Mouse (Mus musculus) lung, adult 18-20 months (tissue): ENCODE results near the gene Tril.

Source experiments
- DNase-seq, 2 experiments: peaks; one replicate each; pipeline ENCODE4 v3.0.0; 2022; ENCODE audit warnings: mixed read lengths in 2 of 2

The Tril gene

DNA sequence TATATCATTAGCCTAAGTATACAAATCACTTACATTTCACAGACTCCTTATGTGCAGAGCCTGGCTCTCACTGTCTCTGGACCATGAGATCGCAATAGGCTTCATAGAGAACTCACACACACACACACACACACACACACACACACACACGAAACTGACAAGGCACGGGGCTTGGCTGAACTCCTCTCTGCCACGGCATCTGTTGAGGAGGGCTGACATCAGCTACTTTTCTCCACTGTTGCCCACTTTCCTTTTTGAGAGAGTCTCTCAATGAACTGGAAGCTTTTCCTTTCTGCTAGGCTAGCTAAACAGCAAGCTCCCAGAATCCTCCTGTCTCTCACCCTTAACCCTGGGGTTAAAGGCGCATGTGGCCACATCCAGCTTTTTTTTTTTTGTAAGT, 14.6 kb downstream of the Tril start:
- no peak for DNase-seq

DNA sequence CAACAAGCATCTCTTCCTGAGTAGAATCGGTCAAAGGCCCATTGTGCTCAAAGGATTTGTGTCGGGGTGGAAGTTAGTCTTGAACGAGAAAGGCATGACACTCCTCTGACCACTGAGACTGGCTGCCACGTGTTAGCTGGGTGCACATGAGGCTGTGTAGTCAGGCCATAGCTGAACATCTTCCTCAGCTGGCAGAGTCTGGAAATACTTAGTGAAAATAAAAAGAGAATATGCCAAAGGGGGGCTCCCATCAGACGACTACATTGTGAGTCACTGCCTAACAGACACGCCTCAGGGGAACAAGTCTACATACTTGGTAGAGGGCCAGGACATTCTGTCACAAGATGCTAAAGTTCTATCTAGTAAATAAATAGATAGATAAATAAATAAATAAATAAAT, 16.5 kb downstream of the Tril start:
- DNase-seq, result no peak

DNA sequence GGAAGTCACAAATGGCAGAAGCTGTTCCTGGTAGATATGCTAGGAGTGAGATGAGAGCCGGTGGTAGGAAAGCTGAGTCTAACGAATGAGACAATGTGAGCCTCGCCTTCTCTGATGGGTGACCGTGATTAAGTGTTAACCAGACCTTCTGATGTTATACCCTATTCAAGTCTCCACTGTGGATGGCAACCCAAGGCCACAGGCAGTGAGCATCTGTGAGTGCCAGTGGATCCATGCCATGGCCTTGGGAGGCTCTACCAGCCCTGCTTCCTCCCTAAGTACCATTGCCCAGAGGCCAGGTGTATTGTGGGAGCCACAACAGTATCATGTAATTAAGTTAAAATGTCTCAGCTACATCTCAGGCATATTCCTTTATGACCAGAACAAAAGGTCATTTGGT, 17.1 kb downstream of the Tril start:
- no peak for DNase-seq

DNA sequence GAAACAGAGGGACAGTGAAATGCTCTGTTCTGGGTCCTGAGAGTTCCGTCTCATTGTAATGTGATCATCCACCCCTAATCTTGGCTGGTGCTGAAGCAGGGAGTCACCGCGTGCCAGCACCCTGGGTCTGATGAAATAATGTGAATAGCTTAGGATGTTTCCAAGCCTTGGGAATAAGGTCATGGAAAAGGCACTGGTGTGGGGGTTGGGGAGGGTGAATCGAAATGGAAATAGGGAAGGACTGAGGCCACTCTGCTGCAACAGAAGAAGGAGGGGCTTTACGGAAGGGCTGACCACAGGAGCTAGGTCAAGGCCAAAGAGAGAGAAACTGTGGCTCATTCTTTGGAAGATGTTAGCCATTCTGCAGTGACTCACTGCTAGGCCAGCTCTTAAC, 18.7 kb downstream of the Tril start:
- DNase-seq, result peak; percentile 37 to 56

DNA sequence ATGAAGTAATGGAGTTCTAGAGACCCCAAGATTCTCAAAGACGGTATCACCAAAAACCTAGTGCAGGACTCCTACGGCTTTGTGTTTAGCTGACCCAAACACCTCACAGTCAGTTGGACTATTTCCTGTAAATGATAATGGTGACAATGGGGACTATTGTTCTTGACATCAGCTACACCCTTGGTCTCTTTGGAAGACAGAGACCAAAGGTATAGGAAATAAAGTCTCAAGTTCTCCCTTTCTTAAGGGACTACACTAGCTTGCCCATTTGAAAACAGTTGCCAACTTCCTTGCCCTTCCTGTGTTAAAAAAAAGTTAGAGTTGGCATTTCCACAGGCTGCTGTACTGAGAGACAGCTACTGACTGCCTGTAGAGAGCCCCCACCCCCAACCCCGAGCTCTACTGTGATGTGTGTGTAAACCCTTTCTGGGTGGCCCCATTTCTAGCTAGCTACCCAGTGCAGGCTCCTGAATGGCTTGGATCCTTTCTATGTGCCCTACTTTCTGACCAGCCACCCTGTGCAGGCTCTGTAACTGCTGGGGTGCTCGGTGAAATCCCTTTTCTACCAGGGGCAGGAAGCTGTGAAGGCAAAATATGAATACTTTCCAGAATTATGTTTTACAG, 19.2 kb downstream of the Tril start:
- DNase-seq, result no peak

DNA sequence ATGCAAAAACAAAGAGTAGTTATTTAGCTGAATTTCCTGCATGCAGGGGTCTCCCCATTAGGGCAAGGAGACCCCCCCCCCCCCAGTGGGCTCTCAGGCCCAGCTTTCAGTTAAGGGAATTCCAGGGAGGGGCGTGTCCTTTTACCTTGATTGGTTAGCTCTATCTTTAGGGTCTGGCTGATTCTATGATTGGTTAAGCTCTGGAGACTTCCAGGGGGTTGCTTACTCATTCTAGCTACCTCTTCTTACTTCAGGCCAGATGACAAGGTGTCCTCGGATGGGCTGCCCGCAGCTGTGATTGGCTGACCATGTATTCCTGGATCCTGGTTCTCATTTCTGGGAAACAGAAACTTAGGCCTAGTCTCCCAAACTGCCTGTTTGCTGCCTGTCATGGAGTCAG, 21.8 kb downstream of the Tril start:
- no peak for DNase-seq

DNA sequence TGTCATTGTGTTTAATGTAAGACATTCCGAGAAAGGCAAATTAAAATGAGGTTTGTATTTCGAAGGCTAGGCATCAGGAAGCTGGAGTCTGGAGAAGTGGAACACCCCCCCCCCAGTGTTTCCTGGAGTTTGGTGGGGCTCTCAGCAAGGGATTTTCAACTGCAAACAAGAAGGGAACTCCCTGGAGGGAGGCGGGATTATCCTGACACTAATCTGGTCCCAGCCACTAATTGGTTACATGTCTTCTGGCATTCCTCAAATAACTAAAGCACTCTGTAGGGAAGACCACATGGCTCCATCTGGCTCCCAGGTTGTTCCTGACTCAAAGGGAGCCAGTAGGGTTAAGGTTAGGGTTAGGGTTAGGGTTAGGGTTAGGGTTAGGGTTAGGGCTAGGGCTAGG, 23.8 kb downstream of the Tril start:
- DNase-seq, result no peak

DNA sequence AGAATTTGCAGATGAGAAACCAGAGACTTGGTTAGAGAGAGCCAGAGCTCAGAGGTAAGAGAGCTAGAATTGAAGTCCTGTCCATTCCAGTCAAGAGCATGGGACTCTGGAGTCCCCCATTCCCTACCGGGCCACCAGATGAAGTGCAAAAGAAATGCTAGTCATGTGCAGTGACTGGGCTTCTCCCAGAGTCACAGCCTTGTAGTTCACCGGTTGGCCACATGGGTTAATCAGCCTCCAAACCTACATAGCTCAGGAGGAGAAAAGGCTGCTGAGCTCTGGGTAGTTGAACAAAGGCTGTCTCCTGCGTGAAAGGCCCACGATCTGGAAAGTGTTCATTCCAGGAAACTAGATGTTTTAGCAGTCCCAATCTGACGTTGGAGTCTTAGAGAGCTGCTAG, 24.8 kb downstream of the Tril start:
- DNase-seq, result peak; percentile 41 to 47

DNA sequence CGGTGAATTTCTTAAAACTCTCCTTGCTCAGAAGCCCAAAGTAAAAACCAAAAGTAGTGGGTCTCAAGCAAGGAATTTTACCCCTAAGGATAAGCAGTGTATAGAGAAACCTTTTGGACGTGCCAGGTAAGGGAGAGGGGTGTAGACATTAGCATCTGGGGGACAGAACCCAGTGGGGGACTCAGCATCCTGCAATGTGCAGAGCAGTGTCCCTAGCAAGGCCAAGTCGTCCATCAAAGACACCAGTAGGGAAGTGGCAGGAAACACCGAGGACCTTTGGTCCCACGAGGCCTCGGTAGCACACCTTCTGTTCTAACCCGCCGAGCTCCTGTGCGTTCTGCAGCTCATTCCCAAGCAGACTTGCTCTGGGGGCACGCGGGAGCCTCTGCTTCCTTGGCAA, 25.6 kb downstream of the Tril start:
- no peak for DNase-seq

DNA sequence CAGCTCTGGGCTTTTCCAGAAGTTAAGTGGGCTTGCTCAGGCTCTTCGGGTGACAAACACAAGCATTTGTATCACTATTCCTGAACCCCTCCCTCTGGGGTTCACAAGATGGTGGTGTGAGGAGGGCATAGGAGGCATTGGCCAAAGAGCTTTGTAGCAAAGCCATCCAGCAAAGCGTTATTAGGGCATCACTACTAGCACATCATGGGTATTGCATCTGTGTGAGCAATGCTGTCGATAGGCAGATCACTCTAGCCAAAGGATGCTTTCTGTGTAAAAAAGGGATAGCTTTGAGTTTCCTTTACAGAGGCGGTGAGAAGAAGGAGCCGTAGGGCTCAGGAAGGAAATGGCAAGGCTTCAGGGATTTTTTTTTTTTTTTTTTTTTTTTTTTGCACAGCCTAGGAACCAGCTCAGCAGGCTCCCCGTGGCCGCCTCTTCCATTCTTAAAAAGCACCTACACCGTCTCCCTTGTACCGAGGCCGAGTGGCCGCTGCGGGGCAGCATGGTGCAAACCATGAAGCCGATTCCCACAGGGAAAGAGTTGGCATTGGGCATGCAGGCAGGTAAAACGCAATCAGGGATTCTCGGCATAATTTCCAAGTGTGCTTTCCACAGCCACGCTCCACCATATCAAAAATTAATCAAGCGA, 26.2 kb downstream of the Tril start:
- DNase-seq, result peak; percentile 80 to 84

DNA sequence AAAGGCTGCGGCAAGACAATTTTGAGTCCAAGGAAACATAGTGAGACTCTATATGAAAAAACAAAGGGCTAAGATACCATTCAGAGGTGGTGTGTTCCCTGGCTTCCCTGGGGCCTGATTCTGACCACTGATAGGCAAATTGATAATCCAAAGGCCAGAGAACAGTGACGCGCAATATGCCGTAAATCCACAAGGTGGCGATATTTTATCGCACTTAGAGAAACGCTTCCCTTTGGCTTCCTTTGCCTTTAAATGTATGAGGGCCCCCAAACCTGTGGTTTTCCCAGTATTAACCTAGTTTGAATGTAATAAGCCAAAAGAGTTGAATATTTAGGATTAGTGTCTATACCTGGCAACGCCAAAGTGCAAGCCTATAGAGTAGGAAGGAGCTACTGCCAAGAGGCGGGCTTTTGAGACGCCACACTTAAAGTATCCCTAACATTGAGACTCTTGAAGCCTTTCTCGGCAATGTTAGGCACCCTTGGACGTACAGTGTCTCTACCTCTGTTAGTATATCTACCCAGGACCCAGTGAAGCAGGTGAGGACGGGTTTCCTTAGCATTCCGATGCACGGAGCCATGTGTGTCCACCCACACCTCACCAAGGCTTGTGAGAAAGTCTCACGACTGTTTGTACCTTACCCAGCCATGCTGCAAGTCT, 37.6 kb downstream of the Tril start:
- DNase-seq, result peak; percentile 19 to 42

DNA sequence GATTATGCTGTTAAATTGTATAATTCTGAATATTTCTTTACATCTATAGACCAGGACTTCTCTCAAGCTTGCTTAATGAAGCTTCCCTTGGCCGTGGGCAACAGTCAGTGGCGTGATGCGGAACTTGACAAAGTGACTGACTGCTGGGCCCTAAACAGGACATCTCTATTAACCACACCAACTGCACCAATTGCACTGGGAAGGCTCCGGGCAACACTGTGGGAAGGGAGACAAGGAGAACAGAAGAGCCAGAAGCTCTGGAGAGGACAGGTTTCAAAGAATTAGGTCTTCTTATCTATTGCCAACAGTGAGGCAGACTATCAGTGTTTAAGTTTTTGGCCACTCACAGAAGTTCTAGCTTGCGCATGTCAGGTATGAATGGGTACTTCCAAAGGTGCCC, 38.4 kb downstream of the Tril start:
- DNase-seq, result no peak

DNA sequence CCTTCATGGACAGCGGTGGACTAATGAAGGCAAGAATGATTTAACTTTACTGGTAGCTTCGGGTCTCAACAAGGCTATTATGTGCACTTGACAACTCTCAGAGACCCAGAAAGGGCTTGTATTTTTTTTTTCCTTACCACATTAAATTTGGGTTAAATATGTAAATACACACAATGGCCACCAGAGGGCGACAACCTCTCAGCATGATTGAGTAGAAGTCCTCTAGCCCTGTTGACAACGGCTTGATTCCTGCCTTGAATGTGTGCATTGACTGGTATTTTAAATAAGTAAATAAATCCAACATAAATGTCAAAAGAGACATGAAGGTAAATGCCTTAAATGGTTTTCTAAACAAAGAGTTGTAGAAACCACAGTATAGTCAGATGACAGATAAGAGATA, 39.5 kb downstream of the Tril start:
- DNase-seq, result peak in 1 of 2 experiments; percentile 21

DNA sequence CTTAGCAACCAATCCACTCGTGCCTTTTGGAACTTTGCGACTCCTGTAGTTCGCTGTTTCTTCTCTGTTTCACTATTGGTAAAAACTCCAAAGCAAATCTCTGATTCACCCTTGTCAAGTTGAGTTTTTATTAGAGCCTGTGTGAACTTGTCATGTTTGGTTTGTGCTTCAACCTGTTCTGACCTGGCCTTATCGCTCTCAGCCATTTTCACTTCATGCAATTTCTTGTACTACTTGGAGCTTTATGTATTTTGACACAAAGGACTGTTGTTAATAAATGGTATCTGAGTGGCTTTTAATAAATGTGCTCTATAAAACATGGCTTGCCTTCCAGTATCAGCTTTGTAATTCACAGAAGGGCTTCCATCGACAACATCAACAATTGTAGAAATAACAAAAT, 40.6 kb downstream of the Tril start:
- DNase-seq, result no peak

DNA sequence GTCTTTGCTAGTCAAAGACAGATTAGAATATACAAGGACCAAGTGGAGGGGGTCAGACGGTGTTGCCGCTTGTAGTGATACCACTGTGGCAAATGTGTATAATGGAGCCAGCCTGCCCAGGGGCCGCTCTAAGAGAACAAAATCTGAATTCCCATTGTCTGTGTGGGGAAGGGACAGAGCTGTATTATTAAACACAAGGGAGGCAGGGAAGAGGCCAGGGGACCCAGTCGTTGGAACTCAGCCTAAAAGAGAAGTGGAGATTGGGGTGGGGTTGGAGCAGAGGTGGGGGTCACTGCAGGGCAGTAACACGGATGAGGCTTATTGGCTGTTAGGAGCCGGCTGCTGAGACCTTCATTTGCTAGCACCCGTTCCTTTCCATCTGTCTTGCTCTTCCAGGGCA, 41.1 kb downstream of the Tril start:
- DNase-seq, result no peak

DNA sequence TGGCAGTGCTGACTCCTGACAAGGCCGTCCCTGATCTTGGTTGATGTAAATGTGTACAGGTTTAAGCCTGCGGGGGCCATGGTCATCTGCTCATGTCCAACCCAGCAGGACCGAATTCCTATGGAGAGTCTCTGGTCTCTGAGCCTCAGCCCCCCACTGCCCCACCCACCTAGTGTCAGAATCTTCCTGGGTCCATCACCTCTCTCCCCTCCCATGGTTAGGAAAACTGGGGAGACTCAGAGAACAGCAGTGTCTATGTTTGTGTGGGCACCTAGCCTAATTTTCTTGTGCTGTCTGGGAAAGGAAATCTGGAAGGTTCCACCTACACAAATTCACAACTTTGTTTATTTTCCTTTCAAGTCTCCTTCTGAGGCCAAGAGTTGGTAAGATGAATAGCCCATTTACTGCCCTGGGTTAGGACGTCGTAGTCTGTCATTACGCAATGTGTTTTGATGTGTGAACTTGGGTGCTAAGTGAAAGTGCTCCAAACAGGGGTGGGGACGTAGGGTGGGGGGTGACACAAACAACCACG, 42.1 kb downstream of the Tril start:
- peak in 1 of 2 experiments; percentile 13 for DNase-seq

DNA sequence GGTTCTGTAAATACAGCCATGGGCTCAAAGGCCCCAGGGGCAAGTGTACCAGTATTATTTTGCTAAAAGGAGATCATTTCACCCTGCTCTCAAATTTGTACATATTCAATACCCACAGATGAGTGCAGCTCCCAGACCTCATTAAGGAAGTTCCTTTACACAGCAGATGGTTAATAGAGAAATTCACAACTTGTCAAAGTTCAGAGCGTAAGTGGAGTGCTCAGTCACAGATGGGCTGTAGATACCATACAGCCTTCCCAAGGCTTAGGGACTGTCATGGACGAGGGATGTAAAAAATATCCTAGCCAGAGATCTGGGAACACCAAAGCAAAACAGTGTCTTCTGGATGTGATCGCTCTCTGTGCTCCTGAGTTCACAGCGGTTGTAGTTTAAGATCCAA, 52.4 kb downstream of the Tril start:
- no peak for DNase-seq

DNA sequence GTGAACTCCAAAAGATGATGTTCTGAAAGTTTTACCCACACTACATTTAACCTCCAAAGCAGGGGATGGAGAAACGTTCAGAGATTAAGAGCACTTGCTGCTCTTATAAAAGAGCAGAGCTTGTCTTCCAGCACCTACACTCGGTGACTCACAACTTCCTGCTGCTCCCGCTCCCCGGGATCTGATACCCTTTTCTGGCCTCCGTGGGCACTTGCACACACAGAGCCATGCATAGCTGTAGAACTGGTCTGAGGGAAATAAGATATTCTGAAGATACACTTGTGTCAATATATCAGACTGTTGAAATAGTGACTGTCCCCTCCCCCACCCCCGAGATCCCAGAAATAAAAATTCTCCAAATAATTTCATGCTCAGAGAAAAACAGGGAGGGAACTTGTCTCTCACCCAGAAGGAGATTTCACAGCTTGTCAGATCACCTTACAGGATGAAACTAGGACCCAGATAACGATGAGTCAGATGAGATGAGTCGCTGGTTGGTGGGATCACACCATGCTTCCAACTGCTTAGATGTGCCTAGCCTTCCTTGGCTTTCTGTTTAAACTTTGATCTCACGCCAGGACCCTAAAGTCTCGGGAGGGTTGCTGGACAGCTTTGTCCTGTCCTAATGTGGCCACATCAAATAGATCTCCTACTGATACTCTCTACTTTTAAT, 54.3 kb downstream of the Tril start:
- DNase-seq, result no peak

DNA sequence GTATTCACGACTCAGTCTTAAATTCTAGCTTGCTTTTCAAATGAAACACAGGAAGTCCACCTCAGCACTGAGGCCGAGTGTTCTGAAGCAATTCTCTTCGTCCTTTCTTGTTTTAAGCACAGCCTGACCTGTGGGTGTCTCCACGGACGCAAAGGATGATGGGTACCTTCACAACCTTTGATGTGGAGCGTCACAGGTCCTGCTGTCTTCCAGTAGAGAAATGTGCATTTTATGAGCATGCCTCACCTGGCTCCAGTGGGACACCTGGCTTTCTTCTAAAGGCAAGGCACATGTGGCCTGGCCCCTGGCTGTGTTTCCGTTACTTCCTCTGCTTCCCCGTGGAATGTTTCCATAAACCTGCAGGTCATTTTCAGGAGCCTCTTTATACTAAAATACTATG, 54.9 kb downstream of the Tril start:
- no peak for DNase-seq
